9 mouse cellular contexts compared by ENCODE assay signal in genomic region chr11:24370198-24370860, GRCm38 (mm10).
DNase-seq lines count a peak whose midpoint lies in the region; ATAC-seq and TF ChIP-seq lines count a peak whose summit lies in the region.
"Had no signal": no experiment of that assay in that cellular context is flagged by ENCODE, and none has a peak within 500 bp of the region (broad histone marks: within the 10 kb centered on the region; RNA-seq: fewer than 3 reads in every experiment).

No protein-coding gene starts in this region.

- TF ChIP-seq CTCF in liver, postnatal 0 days (IDR thresholded peaks at IDR 0.05; ENCODE audit: low read depth), result no peak

- H3K4me1 ChIP-seq in heart, embryonic 14.5 days (ENCODE audit: control insufficient read depth in 2 of 2, insufficient read depth in 2 of 2, low read length in 2 of 2), result peaks cover 0 to 8% of the 10 kb centered on the region in 2 experiments; a peak in 1 of 4 replicates
- peaks cover 29% of the 10 kb centered on the region for H3K4me1 ChIP-seq in hindbrain, embryonic 10.5 days (replicated peaks)
- peaks cover 32% of the 10 kb centered on the region for H3K4me1 ChIP-seq in midbrain, embryonic 10.5 days
- no peaks in the 10 kb centered on the region for H3K4me1 ChIP-seq in liver, postnatal 0 days (ENCODE audit: insufficient read depth)

- no peak for ATAC-seq in heart, embryonic 14.5 days (ENCODE audit: insufficient number of reproducible peaks, insufficient read depth, low FRiP score, low read depth)
- peak; percentile 85 for ATAC-seq in common myeloid progenitor, adult 5-6 weeks (replicated peaks; ENCODE audit: low read depth, poor library complexity, severe bottlenecking)
- no peak for ATAC-seq in erythroid progenitor cell, adult 5-6 weeks (replicated peaks; ENCODE audit: low FRiP score, poor library complexity, severe bottlenecking)
- ATAC-seq in liver, postnatal 0 days, result no peak

- DNase-seq in heart, adult 18-20 months, result no peak
- peak; percentile 59 for DNase-seq in hindbrain, embryonic 10.5 days (ENCODE audit: low spot score)
- DNase-seq in midbrain, embryonic 10.5 days (ENCODE audit: low spot score), result peak; percentile 37
- no peak for DNase-seq in liver, postnatal 0 days
- DNase-seq in thymus, postnatal 10 days (ENCODE audit: low spot score in 2 of 2), result no peak
- DNase-seq: kidney, postnatal 14 days had no signal

- H3K27me3 ChIP-seq in heart, embryonic 14.5 days (ENCODE audit: control insufficient read depth, insufficient read depth, low read length), result no peaks in the 10 kb centered on the region
- peaks cover 69% of the 10 kb centered on the region for H3K27me3 ChIP-seq in hindbrain, embryonic 10.5 days (ENCODE audit: insufficient read depth, poor library complexity, severe bottlenecking)
- peaks cover 41% of the 10 kb centered on the region for H3K27me3 ChIP-seq in midbrain, embryonic 10.5 days (ENCODE audit: low read depth, poor library complexity, severe bottlenecking)
- H3K27me3 ChIP-seq in liver, postnatal 0 days (ENCODE audit: insufficient read depth, low read length), result no peaks in the 10 kb centered on the region

- no peak overlapping the region for H3K9ac ChIP-seq in heart, embryonic 14.5 days (ENCODE audit: low read length)
- H3K9ac ChIP-seq in liver, postnatal 0 days (replicated peaks), result no peak overlapping the region

- H3K36me3 ChIP-seq in heart, embryonic 14.5 days (ENCODE audit: control insufficient read depth, insufficient read depth, low read length), result no peaks in the 10 kb centered on the region
- no peaks in the 10 kb centered on the region for H3K36me3 ChIP-seq in hindbrain, embryonic 10.5 days
- no peaks in the 10 kb centered on the region for H3K36me3 ChIP-seq in midbrain, embryonic 10.5 days
- no peaks in the 10 kb centered on the region for H3K36me3 ChIP-seq in liver, postnatal 0 days (replicated peaks; ENCODE audit: insufficient read depth, low read length)

- WGBS in heart, embryonic 14.5 days, result 40% methylated on average over 15 of the region's 15 CpGs
- WGBS in hindbrain, embryonic 10.5 days, result 16% methylated on average over 15 of the region's 15 CpGs
- 15% methylated on average over 15 of the region's 15 CpGs for WGBS in midbrain, embryonic 10.5 days
- WGBS in liver, postnatal 0 days (ENCODE audit: insufficient replicate concordance), result 43% methylated on average over 15 of the region's 15 CpGs

- no peak overlapping the region for H3K27ac ChIP-seq in heart, embryonic 14.5 days (replicated peaks in 1 of 2; ENCODE audit: control insufficient read depth in 1 of 2, insufficient read depth in 1 of 2, low read depth in 2 of 2, low read length in 2 of 2)
- H3K27ac ChIP-seq in hindbrain, embryonic 10.5 days, result peak overlapping the region; percentile 85
- peak overlapping the region; percentile 77 for H3K27ac ChIP-seq in midbrain, embryonic 10.5 days (replicated peaks)
- H3K27ac ChIP-seq in liver, postnatal 0 days (ENCODE audit: low read depth), result no peak overlapping the region

- no peak for TF ChIP-seq EP300 in liver, postnatal 0 days (IDR thresholded peaks at IDR 0.05; ENCODE audit: low read depth)

- 0 out of 2 replicates have a peak overlapping the region, but pooled peaks have one; percentile 2 for H3K4me2 ChIP-seq in heart, embryonic 14.5 days (ENCODE audit: low read length)
- H3K4me2 ChIP-seq in liver, postnatal 0 days (ENCODE audit: low read depth, low read length), result no peak overlapping the region

- no peak overlapping the region for H3K4me3 ChIP-seq in heart, embryonic 14.5 days (ENCODE audit: control insufficient read depth in 1 of 2, insufficient read depth in 1 of 2, low read depth in 1 of 2, low read length in 2 of 2)
- peak overlapping the region; percentile 7; the same call in 1 of the 2 replicates for H3K4me3 ChIP-seq in hindbrain, embryonic 10.5 days
- H3K4me3 ChIP-seq in midbrain, embryonic 10.5 days, result no peak overlapping the region; the same call in 1 of the 2 replicates
- no peak overlapping the region for H3K4me3 ChIP-seq in liver, postnatal 0 days (ENCODE audit: low read depth, low read length)

- H3K9me3 ChIP-seq in heart, embryonic 14.5 days (ENCODE audit: control insufficient read depth, low read length), result no peaks in the 10 kb centered on the region
- no peaks in the 10 kb centered on the region for H3K9me3 ChIP-seq in hindbrain, embryonic 10.5 days
- H3K9me3 ChIP-seq in midbrain, embryonic 10.5 days (replicated peaks), result no peaks in the 10 kb centered on the region
- no peaks in the 10 kb centered on the region for H3K9me3 ChIP-seq in liver, postnatal 0 days (ENCODE audit: low read length)

Comparison
In these comparisons a context has a peak if more than half of its experiments do, and no peak if none do; other contexts are left out.
1. H3K27ac ChIP-seq: peak in hindbrain, embryonic 10.5 days (single experiment) and midbrain, embryonic 10.5 days (single experiment); none in heart, embryonic 14.5 days (0 of 2) and liver, postnatal 0 days (single experiment).
2. DNase-seq: peak in hindbrain, embryonic 10.5 days (single experiment) and midbrain, embryonic 10.5 days (single experiment); none in heart, adult 18-20 months (0 of 2), liver, postnatal 0 days (single experiment) and thymus, postnatal 10 days (0 of 2).